In the genomic region with DNA sequence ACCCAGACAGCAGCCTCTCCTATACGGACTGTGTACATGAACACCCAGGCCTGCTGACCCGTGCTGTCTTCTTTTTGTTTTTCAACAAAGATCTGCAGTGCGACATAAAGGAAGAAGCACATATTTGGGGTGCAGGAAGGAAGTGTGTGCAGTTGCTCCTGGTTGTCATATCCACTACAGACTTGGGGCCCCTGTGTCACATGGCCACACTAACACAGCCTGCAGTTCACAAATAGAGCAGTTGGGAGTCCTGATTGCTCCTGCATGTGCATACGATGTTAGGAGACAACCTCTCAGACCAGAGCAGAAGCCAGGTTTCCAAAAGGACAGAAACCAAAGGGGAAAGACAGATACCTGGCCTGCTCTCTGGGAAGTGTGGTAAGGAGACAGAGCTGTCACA, we compare ENCODE assay signal across 22 mouse cellular contexts. TPM values are rescaled to one million over a fixed set of nuclear protein-coding genes. Genes with fewer than 3 reads are reported as not detected.
A peak's percentile ranks its signal among the peaks of the same experiment; 100 is the strongest.
DNase-seq lines count a peak whose midpoint lies in the region; ATAC-seq and TF ChIP-seq lines count a peak whose summit lies in the region.
"Had no signal": no experiment of that assay in that cellular context is flagged by ENCODE, and none has a peak within 500 bp of the region (broad histone marks: within the 10 kb centered on the region; RNA-seq: fewer than 3 reads in every experiment).

No protein-coding gene starts in this region.

- H3K4me1 ChIP-seq in forebrain, embryonic 11.5 days (replicated peaks; ENCODE audit: control insufficient read depth, insufficient read depth, low read length), result no peaks in the 10 kb centered on the region
- no peaks in the 10 kb centered on the region for H3K4me1 ChIP-seq in forebrain, embryonic 16.5 days (replicated peaks; ENCODE audit: control insufficient read depth, insufficient read depth, low read length)
- peaks cover 26% of the 10 kb centered on the region for H3K4me1 ChIP-seq in bone marrow macrophage, adult 2 months (ENCODE audit: control insufficient read depth, insufficient read depth, low read length)
- H3K4me1 ChIP-seq in cerebellum, adult 2 months (ENCODE audit: control insufficient read depth, insufficient read depth, low read length), result no peaks in the 10 kb centered on the region
- H3K4me1 ChIP-seq: embryonic facial prominence, embryonic 13.5 days; heart, embryonic 13.5 days; intestine, embryonic 15.5 days; limb, embryonic 10.5 days; midbrain, embryonic 13.5 days had no signal

- TF ChIP-seq POLR2A in bone marrow macrophage, adult 2 months (IDR thresholded peaks at IDR 0.05; ENCODE audit: borderline replicate concordance, low read depth, low read length), result no peak
- no peak for TF ChIP-seq POLR2A in cerebellum, adult 2 months (IDR thresholded peaks at IDR 0.05; ENCODE audit: borderline replicate concordance, insufficient read depth, low read length)

- no peaks in the 10 kb centered on the region; the same call in 1 of the 2 replicates for H3K9me3 ChIP-seq in forebrain, embryonic 11.5 days (ENCODE audit: control insufficient read depth, low read length)
- H3K9me3 ChIP-seq in forebrain, embryonic 16.5 days (ENCODE audit: control insufficient read depth, low read length), result no peaks in the 10 kb centered on the region
- H3K9me3 ChIP-seq: embryonic facial prominence, embryonic 13.5 days; intestine, embryonic 15.5 days; limb, embryonic 10.5 days had no signal

- peak; percentile 32 for DNase-seq in forebrain, embryonic 11.5 days (ENCODE audit: low spot score)
- peak; percentile 13 to 17 for DNase-seq in natural killer cell, adult 2 months (ENCODE audit: low spot score in 2 of 2)
- DNase-seq in thymus, postnatal 4 days, result peak; percentile 50
- DNase-seq in kidney, adult 11 months, result no peak
- no peak for DNase-seq in layer of hippocampus, adult 11-12 months (ENCODE audit: low spot score)
- no peak for DNase-seq in cerebellum, adult 2 months
- DNase-seq: cerebellum, adult 9-11 months; forebrain, postnatal 0 days; heart, postnatal 36 days; layer of hippocampus, postnatal 36 days; liver, postnatal 0 days; lung, postnatal 10 days had no signal

- WGBS in forebrain, embryonic 11.5 days, result 70% methylated on average over 4 of the region's 4 CpGs
- 72% methylated on average over 4 of the region's 4 CpGs for WGBS in forebrain, embryonic 16.5 days
- WGBS in cerebellum, adult 2 months, result 74% methylated on average over 4 of the region's 4 CpGs

- H3K4me2 ChIP-seq in forebrain, embryonic 11.5 days (ENCODE audit: low read depth, low read length, severe bottlenecking), result no peak overlapping the region
- H3K4me2 ChIP-seq in forebrain, embryonic 16.5 days (ENCODE audit: low read length), result no peak overlapping the region
- H3K4me2 ChIP-seq: embryonic facial prominence, embryonic 13.5 days; heart, embryonic 13.5 days; hindbrain, embryonic 14.5 days; intestine, embryonic 15.5 days; midbrain, embryonic 13.5 days had no signal

- ATAC-seq in forebrain, embryonic 11.5 days (replicated peaks; ENCODE audit: low FRiP score), result no peak
- no peak for ATAC-seq in forebrain, embryonic 16.5 days
- ATAC-seq: forebrain, postnatal 0 days; intestine, embryonic 15.5 days; liver, postnatal 0 days; midbrain, embryonic 13.5 days had no signal

- no peaks in the 10 kb centered on the region for H3K36me3 ChIP-seq in forebrain, embryonic 11.5 days (ENCODE audit: control insufficient read depth, insufficient read depth, low read length)
- no peaks in the 10 kb centered on the region for H3K36me3 ChIP-seq in forebrain, embryonic 16.5 days (ENCODE audit: control insufficient read depth, insufficient read depth)
- H3K36me3 ChIP-seq: embryonic facial prominence, embryonic 13.5 days; heart, embryonic 13.5 days; intestine, embryonic 15.5 days; limb, embryonic 10.5 days; midbrain, embryonic 13.5 days had no signal

- no peak overlapping the region for H3K9ac ChIP-seq in forebrain, embryonic 11.5 days (ENCODE audit: low read length)
- H3K9ac ChIP-seq in forebrain, embryonic 16.5 days (replicated peaks; ENCODE audit: low read depth, low read length), result no peak overlapping the region
- H3K9ac ChIP-seq: embryonic facial prominence, embryonic 13.5 days; forebrain, postnatal 0 days; heart, embryonic 13.5 days; hindbrain, embryonic 14.5 days; intestine, embryonic 15.5 days; liver, postnatal 0 days; midbrain, embryonic 13.5 days had no signal

- no peak for TF ChIP-seq CTCF in bone marrow macrophage, adult 2 months (IDR thresholded peaks at IDR 0.05; ENCODE audit: low read depth, low read length)
- TF ChIP-seq CTCF in cerebellum, adult 2 months (IDR thresholded peaks at IDR 0.05; ENCODE audit: borderline replicate concordance, insufficient read depth, low read depth, low read length), result no peak

- no peak overlapping the region for H3K4me3 ChIP-seq in forebrain, embryonic 11.5 days (ENCODE audit: low read depth, low read length)
- H3K4me3 ChIP-seq in forebrain, embryonic 16.5 days (replicated peaks; ENCODE audit: low read length), result no peak overlapping the region
- no peak overlapping the region for H3K4me3 ChIP-seq in bone marrow macrophage, adult 2 months (ENCODE audit: insufficient read depth, low read length)
- no peak overlapping the region for H3K4me3 ChIP-seq in cerebellum, adult 2 months (replicated peaks; ENCODE audit: insufficient read depth, low read depth, low read length)
- H3K4me3 ChIP-seq: embryonic facial prominence, embryonic 13.5 days; heart, embryonic 13.5 days; intestine, embryonic 15.5 days; layer of hippocampus, adult 2 months; limb, embryonic 10.5 days; midbrain, embryonic 13.5 days had no signal

- no peaks in the 10 kb centered on the region for H3K27me3 ChIP-seq in forebrain, embryonic 11.5 days (ENCODE audit: control insufficient read depth, insufficient read depth, low read length)
- H3K27me3 ChIP-seq in forebrain, embryonic 16.5 days (replicated peaks; ENCODE audit: control insufficient read depth, insufficient read depth, low read length), result no peaks in the 10 kb centered on the region
- no peaks in the 10 kb centered on the region for H3K27me3 ChIP-seq in cerebellum, adult 2 months (ENCODE audit: control insufficient read depth, insufficient read depth, low read length)
- H3K27me3 ChIP-seq: embryonic facial prominence, embryonic 13.5 days; heart, embryonic 13.5 days; intestine, embryonic 15.5 days; midbrain, embryonic 13.5 days had no signal

- H3K27ac ChIP-seq in forebrain, embryonic 11.5 days (ENCODE audit: low read depth, low read length), result no peak overlapping the region
- H3K27ac ChIP-seq in forebrain, embryonic 16.5 days (ENCODE audit: low read length), result no peak overlapping the region
- H3K27ac ChIP-seq in bone marrow macrophage, adult 2 months (ENCODE audit: insufficient read depth, low read depth, low read length), result peak overlapping the region; percentile 7; the same call in 1 of the 2 replicates
- no peak overlapping the region for H3K27ac ChIP-seq in cerebellum, adult 2 months (ENCODE audit: insufficient read depth, low read length)
- H3K27ac ChIP-seq: embryonic facial prominence, embryonic 13.5 days; heart, embryonic 13.5 days; hindbrain, embryonic 14.5 days; intestine, embryonic 15.5 days; kidney, postnatal 0 days; layer of hippocampus, adult 2 months; limb, embryonic 10.5 days; midbrain, embryonic 13.5 days had no signal

RNA-seq across cellular contexts. Expression of a gene that starts 46.5 kb away (rescaled TPM):
- 36.0 and 42.7 TPM in 2 replicates for polyA plus RNA-seq in forebrain, embryonic 11.5 days (2014; fragmentation: Nextera tagmentation; extraction: Ambion mirVana)
- 41.7 and 52.7 TPM in 2 replicates for polyA plus RNA-seq in forebrain, embryonic 16.5 days (2015; fragmentation: Nextera tagmentation; extraction: Ambion mirVana)
- 6.8 and 7.8 TPM in 2 replicates for polyA plus RNA-seq in bone marrow macrophage, adult 2 months (2012; ENCODE audit: insufficient read depth, insufficient read length, missing spikeins)
- 9.0 and 9.8 TPM in 2 replicates for polyA plus RNA-seq in cerebellum, adult 2 months (2012; rRNA removed)

Comparison
In these comparisons a context has a peak if more than half of its experiments do, and no peak if none do; other contexts are left out.
1. DNase-seq: peak in forebrain, embryonic 11.5 days (single experiment), natural killer cell, adult 2 months (2 of 2) and thymus, postnatal 4 days (single experiment); none in kidney, adult 11 months (single experiment), layer of hippocampus, adult 11-12 months (single experiment) and cerebellum, adult 2 months (0 of 2).